Mouse (Mus musculus) limb, embryonic 12.5 days (tissue): ENCODE measurements around the gene Dtd2. TPM values are rescaled to one million over a fixed set of nuclear protein-coding genes. Genes with fewer than 3 reads are reported as not detected.

ENCODE experiments used
- ATAC-seq: fragments of 200-750 bp; cut with Nextera tagmentation; 2 replicates; pipeline ENCODE4 v1.8.0; 2017; ENCODE audit warnings: low read depth, moderate TSS enrichment; ENCODE audit not compliant: insufficient number of reproducible peaks, insufficient read depth, low FRiP score, low TSS enrichment
- H3K27ac ChIP-seq: fragments of 300-500 bp; sonication (generic); 2 replicates; pipeline ENCODE4 v1.5.1; 2016; ENCODE audit warnings: mild to moderate bottlenecking, moderate library complexity
- H3K27me3 ChIP-seq: fragments of 300-500 bp; sonication (generic); 2 replicates; pipeline ENCODE4 v1.6.1; 2016; ENCODE audit warnings: mild to moderate bottlenecking, moderate library complexity
- H3K36me3 ChIP-seq: fragments of 300-500 bp; sonication (generic); 2 replicates; pipeline ENCODE4 v1.6.1; 2016; ENCODE audit warnings: mild to moderate bottlenecking, moderate library complexity
- H3K4me1 ChIP-seq: fragments of 300-500 bp; sonication (generic); replicated peaks from 2 replicates; pipeline ENCODE4 v1.6.1; 2016
- H3K4me2 ChIP-seq: fragments of 300-500 bp; sonication (generic); 2 replicates; pipeline ENCODE4 v1.6.1; 2016; ENCODE audit warnings: mild to moderate bottlenecking, moderate library complexity
- H3K4me3 ChIP-seq: fragments of 300-500 bp; sonication (generic); replicated peaks from 2 replicates; pipeline ENCODE4 v1.5.1; 2016; ENCODE audit warnings: mild to moderate bottlenecking
- H3K9ac ChIP-seq: fragments of 300-500 bp; sonication (generic); replicated peaks from 2 replicates; pipeline ENCODE4 v1.6.1; 2016; ENCODE audit warnings: mild to moderate bottlenecking, moderate library complexity
- H3K9me3 ChIP-seq: fragments of 300-500 bp; sonication (generic); 2 replicates; pipeline ENCODE4 v1.6.1; 2016; ENCODE audit warnings: mild to moderate bottlenecking, moderate library complexity
- WGBS: fragments of 180-500 bp; shearing (Covaris S2); methylation state at CpG from one replicate; pipeline ENCODE4 v1.1.7; 2016; 5-methylcytosine and 5-hydroxymethylcytosine counted together
- polyA plus RNA-seq: library from polyadenylated mRNA; unstranded; fragments of >200 nt; fragmentation: Nextera tagmentation; extraction: Ambion mirVana; gene quantifications from 2 replicates; pipeline ENCODE4 v1.2.1, GENCODE M21; 2016

Dtd2 gene
- polyA plus RNA-seq: 19.5 and 20.8 TPM in 2 replicates

- Histone ChIP-seq H3K4me1 (peaks cover 6% of the 10 kb centered on the region; the same call in 1 of the 2 replicates), H3K36me3 (no peaks in the 10 kb centered on the region), H3K4me2 (peak within 1 kb of the TSS; percentile 67), H3K27ac (peak within 1 kb of the TSS; percentile 64; the same call in 1 of the 2 replicates), H3K9me3 (no peaks in the 10 kb centered on the region), H3K27me3 (no peaks in the 10 kb centered on the region), H3K4me3 (peak within 1 kb of the TSS; percentile 72), H3K9ac (peak within 1 kb of the TSS; percentile 72)
- ATAC-seq: peak; percentile 92
- WGBS: 2% methylated on average over 46 of the region's 46 CpGs
Measured at GRCm38 (mm10) chr12:52005877-52006632, at the start of gene Dtd2. TSS of gene Dtd2 (minus strand) at chr12:52006501.

- Histone ChIP-seq H3K9me3 (no peaks in the 10 kb centered on the region), H3K27me3 (no peaks in the 10 kb centered on the region), H3K4me3 (no peak overlapping the region), H3K9ac (no peak overlapping the region), H3K27ac (no peak overlapping the region), H3K4me1 (no peaks in the 10 kb centered on the region), H3K36me3 (no peaks in the 10 kb centered on the region), H3K4me2 (no peak overlapping the region)
- ATAC-seq: no peak
- WGBS: 65% methylated on average over 2 of the region's 2 CpGs
Measured at GRCm38 (mm10) chr12:52049324-52049723, 43.0 kb upstream of the Dtd2 start.

GRCm38 (mm10) chr12:52046371-52046770 is 40.1 kb upstream of the Dtd2 start:
- H3K36me3 ChIP-seq: no peaks in the 10 kb centered on the region
- no peak overlapping the region for H3K27ac ChIP-seq
- H3K9ac ChIP-seq: no peak overlapping the region
- H3K4me2 ChIP-seq: no peak overlapping the region
- no peaks in the 10 kb centered on the region for H3K4me1 ChIP-seq
- no peaks in the 10 kb centered on the region for H3K27me3 ChIP-seq
- no peak overlapping the region for H3K4me3 ChIP-seq
- WGBS: 93% methylated on average over 4 of the region's 4 CpGs
- no peaks in the 10 kb centered on the region for H3K9me3 ChIP-seq
- ATAC-seq: no peak

- no peak overlapping the region for H3K4me3 ChIP-seq
- H3K36me3 ChIP-seq: no peaks in the 10 kb centered on the region
- ATAC-seq: no peak
- H3K4me1 ChIP-seq: no peaks in the 10 kb centered on the region
- no peak overlapping the region for H3K27ac ChIP-seq
- H3K4me2 ChIP-seq: no peak overlapping the region
- H3K9ac ChIP-seq: no peak overlapping the region
- no peaks in the 10 kb centered on the region for H3K27me3 ChIP-seq
- WGBS: 80% methylated on average over 10 of the region's 10 CpGs
- H3K9me3 ChIP-seq: no peaks in the 10 kb centered on the region
Measured at GRCm38 (mm10) chr12:52042818-52043336, 36.6 kb upstream of the Dtd2 start.

- H3K27ac ChIP-seq: no peak overlapping the region
- ATAC-seq: no peak
- no peak overlapping the region for H3K4me2 ChIP-seq
- no peaks in the 10 kb centered on the region for H3K4me1 ChIP-seq
- no peaks in the 10 kb centered on the region for H3K27me3 ChIP-seq
- H3K36me3 ChIP-seq: no peaks in the 10 kb centered on the region
- no peak overlapping the region for H3K4me3 ChIP-seq
- H3K9me3 ChIP-seq: no peaks in the 10 kb centered on the region
- WGBS: 64% methylated on average over 3 of the region's 3 CpGs
- no peak overlapping the region for H3K9ac ChIP-seq
Measured at GRCm38 (mm10) chr12:52038352-52038751, 32.1 kb upstream of the Dtd2 start.

GRCm38 (mm10) chr12:52034956-52035355 is 28.7 kb upstream of the Dtd2 start:
- H3K4me3 ChIP-seq: no peak overlapping the region
- H3K27ac ChIP-seq: no peak overlapping the region
- ATAC-seq: no peak
- no peak overlapping the region for H3K4me2 ChIP-seq
- no peaks in the 10 kb centered on the region for H3K36me3 ChIP-seq
- H3K9ac ChIP-seq: no peak overlapping the region
- 88% methylated on average over 3 of the region's 3 CpGs for WGBS
- H3K27me3 ChIP-seq: no peaks in the 10 kb centered on the region
- H3K9me3 ChIP-seq: no peaks in the 10 kb centered on the region
- no peaks in the 10 kb centered on the region for H3K4me1 ChIP-seq

GRCm38 (mm10) chr12:52032276-52032675 is 26.0 kb upstream of the Dtd2 start:
- 88% methylated on average over 6 of the region's 6 CpGs for WGBS
- no peaks in the 10 kb centered on the region for H3K4me1 ChIP-seq
- H3K27me3 ChIP-seq: no peaks in the 10 kb centered on the region
- H3K9ac ChIP-seq: no peak overlapping the region
- no peaks in the 10 kb centered on the region for H3K36me3 ChIP-seq
- no peaks in the 10 kb centered on the region for H3K9me3 ChIP-seq
- no peak overlapping the region for H3K27ac ChIP-seq
- ATAC-seq: no peak
- no peak overlapping the region for H3K4me2 ChIP-seq
- H3K4me3 ChIP-seq: no peak overlapping the region

GRCm38 (mm10) chr12:52027963-52028362 is 21.7 kb upstream of the Dtd2 start, which contains the start of gene Gpr33:
TSS of gene Gpr33 (minus strand) at chr12:52028063.
- Histone ChIP-seq H3K9ac (no peak within 1 kb of the TSS), H3K9me3 (no peaks in the 10 kb centered on the region), H3K4me2 (no peak within 1 kb of the TSS), H3K27ac (no peak within 1 kb of the TSS), H3K36me3 (no peaks in the 10 kb centered on the region), H3K4me3 (no peak within 1 kb of the TSS), H3K27me3 (no peaks in the 10 kb centered on the region), H3K4me1 (no peaks in the 10 kb centered on the region)
- no peak for ATAC-seq
- WGBS: 95% methylated on average over 3 of the region's 3 CpGs

GRCm38 (mm10) chr12:52014494-52015029 is 8.3 kb upstream of the Dtd2 start:
- H3K9me3 ChIP-seq: no peaks in the 10 kb centered on the region
- no peaks in the 10 kb centered on the region for H3K4me1 ChIP-seq
- no peaks in the 10 kb centered on the region for H3K27me3 ChIP-seq
- WGBS: 84% methylated on average over 7 of the region's 7 CpGs
- no peak for ATAC-seq
- H3K36me3 ChIP-seq: no peaks in the 10 kb centered on the region
- no peak overlapping the region for H3K27ac ChIP-seq
- H3K4me2 ChIP-seq: no peak overlapping the region
- H3K9ac ChIP-seq: no peak overlapping the region
- H3K4me3 ChIP-seq: no peak overlapping the region

- Histone ChIP-seq H3K36me3 (no peaks in the 10 kb centered on the region), H3K4me1 (no peaks in the 10 kb centered on the region), H3K27me3 (no peaks in the 10 kb centered on the region), H3K4me2 (no peak overlapping the region), H3K27ac (no peak overlapping the region), H3K9me3 (no peaks in the 10 kb centered on the region), H3K9ac (no peak overlapping the region), H3K4me3 (no peak overlapping the region)
- ATAC-seq: no peak
- 87% methylated on average over 11 of the region's 11 CpGs for WGBS
Measured at GRCm38 (mm10) chr12:52014044-52014443, 7.7 kb upstream of the Dtd2 start.

- H3K9me3 ChIP-seq: no peaks in the 10 kb centered on the region
- H3K27ac ChIP-seq: no peak overlapping the region
- ATAC-seq: no peak
- WGBS: 24% methylated on average over 9 of the region's 9 CpGs
- no peaks in the 10 kb centered on the region for H3K4me1 ChIP-seq
- H3K4me3 ChIP-seq: no peak overlapping the region
- H3K36me3 ChIP-seq: no peaks in the 10 kb centered on the region
- no peaks in the 10 kb centered on the region for H3K27me3 ChIP-seq
- H3K9ac ChIP-seq: no peak overlapping the region
- H3K4me2 ChIP-seq: peak overlapping the region; percentile 4; the same call in 1 of the 2 replicates
Measured at GRCm38 (mm10) chr12:52013274-52013673, 7.0 kb upstream of the Dtd2 start.
